Mouse (Mus musculus) midbrain, embryonic 11.5 days (tissue): Measurements from ENCODE around the gene Dnal4. TPM values are rescaled to one million over a fixed set of nuclear protein-coding genes. Genes with fewer than 3 reads are reported as not detected.

ENCODE experiments used
- ATAC-seq: fragments of 200-750 bp; cut with Nextera tagmentation; 2 replicates; pipeline ENCODE4 v1.8.0; 2017; ENCODE audit warnings: moderate TSS enrichment, moderate library complexity; ENCODE audit not compliant: low FRiP score
- DNase-seq: peaks from one replicate; pipeline ENCODE4 v3.0.0; 2015; ENCODE audit warnings: low spot score; ENCODE audit errors: missing footprints
- H3K27ac ChIP-seq: fragments of 300-500 bp; sonication (generic); 2 replicates; pipeline ENCODE4 v1.5.1; 2014; ENCODE audit warnings: low read depth, low read length
- H3K27me3 ChIP-seq: fragments of 300-500 bp; sonication (generic); 2 replicates; pipeline ENCODE4 v1.6.1; 2014; ENCODE audit warnings: mild to moderate bottlenecking, low read length, moderate library complexity, mixed read lengths; ENCODE audit not compliant: control insufficient read depth, insufficient read depth
- H3K36me3 ChIP-seq: fragments of 300-500 bp; sonication (generic); 2 replicates; pipeline ENCODE4 v1.6.1; 2014; ENCODE audit warnings: mild to moderate bottlenecking, low read length, moderate library complexity, mixed read lengths; ENCODE audit not compliant: control insufficient read depth, insufficient read depth
- H3K4me1 ChIP-seq: fragments of 300-500 bp; sonication (generic); 2 replicates; pipeline ENCODE4 v1.6.1; 2014; ENCODE audit warnings: low read length; ENCODE audit not compliant: control insufficient read depth, insufficient read depth
- H3K4me2 ChIP-seq: fragments of 300-500 bp; sonication (generic); 2 replicates; pipeline ENCODE4 v1.6.1; 2014; ENCODE audit warnings: mild to moderate bottlenecking, moderate library complexity
- H3K4me3 ChIP-seq: fragments of 300-500 bp; sonication (generic); 2 replicates; pipeline ENCODE4 v1.5.1; 2014; ENCODE audit warnings: low read depth, low read length
- H3K9ac ChIP-seq: fragments of 300-500 bp; sonication (generic); 2 replicates; pipeline ENCODE4 v1.6.1; 2014; ENCODE audit warnings: low read length
- H3K9me3 ChIP-seq: fragments of 300-500 bp; sonication (generic); 2 replicates; pipeline ENCODE4 v1.6.1; 2016; ENCODE audit warnings: low read length; ENCODE audit not compliant: control insufficient read depth
- WGBS: fragments of 180-500 bp; shearing (Covaris S2); extraction: QIAGEN DNeasy Blood & Tissue Kit; methylation state at CpG from one replicate; pipeline ENCODE4 v1.1.7; 2014; 5-methylcytosine and 5-hydroxymethylcytosine counted together
- polyA plus RNA-seq: library from polyadenylated mRNA; unstranded; fragments of >200 nt; fragmentation: Nextera tagmentation; extraction: Ambion mirVana; gene quantifications from 2 replicates; pipeline ENCODE4 v1.2.1, GENCODE M21; 2014

The Dnal4 gene
- polyA plus RNA-seq, 1 experiment from 2014 or later, result 72.1 TPM

DNA sequence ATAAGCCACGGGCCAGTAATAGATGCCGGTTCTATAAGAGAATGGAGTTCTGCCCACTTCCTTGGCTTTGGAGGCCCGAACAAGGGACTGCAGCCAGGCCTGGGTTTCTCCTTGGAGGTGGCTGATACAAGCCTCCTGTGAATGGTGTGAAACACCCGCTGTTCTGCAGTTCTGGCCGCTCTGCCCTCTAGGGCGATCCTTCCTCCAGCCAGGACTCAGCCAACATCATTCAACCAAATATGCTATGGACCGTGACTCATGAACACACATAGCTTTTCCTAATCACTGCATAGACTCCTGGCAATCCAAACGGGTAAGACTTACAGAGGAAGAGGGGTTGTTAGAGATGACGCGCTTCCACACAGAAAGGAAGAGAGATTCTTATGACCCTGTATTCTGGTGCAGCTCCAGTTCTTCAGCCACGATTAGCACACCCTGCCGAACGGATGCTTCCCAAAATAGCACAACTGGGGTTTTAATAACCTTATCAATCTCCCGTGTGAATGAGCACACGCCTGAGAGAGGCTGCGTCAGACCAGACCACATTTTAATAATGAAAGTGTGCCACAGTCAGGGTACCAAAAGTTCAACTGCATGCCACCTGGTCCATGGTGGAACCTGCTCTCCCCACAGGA lies 10.2 kb downstream of the Dnal4 start:
- ATAC-seq (no peak), DNase-seq (no peak)
- Histone ChIP-seq H3K9ac (no peak overlapping the region), H3K27ac (no peak overlapping the region), H3K27me3 (no peaks in the 10 kb centered on the region), H3K9me3 (no peaks in the 10 kb centered on the region), H3K36me3 (peaks cover 2% of the 10 kb centered on the region; the same call in 1 of the 2 replicates), H3K4me1 (no peaks in the 10 kb centered on the region), H3K4me3 (no peak overlapping the region), H3K4me2 (no peak overlapping the region)
- 88% methylated on average over 16 of the region's 16 CpGs for WGBS

DNA sequence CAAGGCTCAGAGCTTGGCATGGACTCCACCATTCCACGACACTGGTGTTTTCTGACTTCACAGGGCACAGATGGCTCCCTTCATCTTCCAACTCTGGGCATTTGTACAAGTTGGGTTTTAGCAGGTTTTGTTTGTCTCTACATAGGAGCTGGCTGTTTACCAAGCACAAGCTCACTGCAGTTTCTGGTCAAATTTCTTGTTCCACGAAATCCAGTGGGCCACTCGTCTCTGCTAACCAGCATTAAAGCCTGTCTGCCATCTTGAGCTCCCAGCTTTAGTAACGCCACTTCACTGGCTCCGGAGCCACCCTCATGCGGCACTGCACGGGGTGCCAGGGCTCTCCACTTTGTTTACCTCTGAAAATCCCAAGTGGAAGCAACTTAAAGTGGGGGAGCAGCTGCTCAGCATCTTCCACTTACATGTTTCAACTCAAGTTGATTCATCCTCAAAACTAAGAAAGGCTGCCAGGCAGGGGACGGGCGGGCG lies 11.0 kb downstream of the Dnal4 start:
- DNase-seq, result peak; percentile 12

DNA sequence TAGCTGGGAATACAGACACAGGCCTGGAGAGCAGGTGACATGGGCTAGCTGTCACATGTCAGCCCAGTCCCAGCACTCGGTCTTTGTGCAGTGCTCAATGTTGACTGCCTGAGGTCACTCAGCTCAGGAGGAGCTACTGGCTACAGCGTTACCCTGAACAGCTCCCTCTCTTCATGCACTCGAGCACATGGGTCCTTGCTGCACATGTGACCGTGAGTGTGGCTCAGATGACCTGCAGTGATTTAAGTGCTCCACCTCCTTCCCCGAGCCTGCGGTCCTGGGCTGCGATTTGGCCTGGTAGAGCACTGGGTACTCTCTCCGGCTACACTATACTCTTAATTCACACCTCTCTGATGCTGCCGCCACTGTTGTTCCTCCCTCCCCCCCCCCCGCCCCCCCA lies 11.5 kb downstream of the Dnal4 start:
- Histone ChIP-seq H3K4me2 (no peak overlapping the region), H3K36me3 (peaks cover 2% of the 10 kb centered on the region; the same call in 1 of the 2 replicates), H3K4me1 (no peaks in the 10 kb centered on the region), H3K9me3 (no peaks in the 10 kb centered on the region), H3K9ac (no peak overlapping the region), H3K27ac (no peak overlapping the region), H3K27me3 (no peaks in the 10 kb centered on the region), H3K4me3 (no peak overlapping the region)
- DNase-seq (peak; percentile 4), ATAC-seq (no peak)
- 76% methylated on average over 9 of the region's 10 CpGs for WGBS

More for the DNA sequence above, 11.0 kb downstream of the Dnal4 start:
- WGBS, result 88% methylated on average over 10 of the region's 10 CpGs
- no peak overlapping the region for H3K9ac ChIP-seq
- H3K36me3 ChIP-seq, result peaks cover 2% of the 10 kb centered on the region; the same call in 1 of the 2 replicates
- no peaks in the 10 kb centered on the region for H3K27me3 ChIP-seq
- H3K9me3 ChIP-seq, result no peaks in the 10 kb centered on the region
- no peak overlapping the region for H3K4me3 ChIP-seq
- ATAC-seq, result no peak
- H3K27ac ChIP-seq, result no peak overlapping the region
- no peak overlapping the region for H3K4me2 ChIP-seq
- H3K4me1 ChIP-seq, result no peaks in the 10 kb centered on the region

DNA sequence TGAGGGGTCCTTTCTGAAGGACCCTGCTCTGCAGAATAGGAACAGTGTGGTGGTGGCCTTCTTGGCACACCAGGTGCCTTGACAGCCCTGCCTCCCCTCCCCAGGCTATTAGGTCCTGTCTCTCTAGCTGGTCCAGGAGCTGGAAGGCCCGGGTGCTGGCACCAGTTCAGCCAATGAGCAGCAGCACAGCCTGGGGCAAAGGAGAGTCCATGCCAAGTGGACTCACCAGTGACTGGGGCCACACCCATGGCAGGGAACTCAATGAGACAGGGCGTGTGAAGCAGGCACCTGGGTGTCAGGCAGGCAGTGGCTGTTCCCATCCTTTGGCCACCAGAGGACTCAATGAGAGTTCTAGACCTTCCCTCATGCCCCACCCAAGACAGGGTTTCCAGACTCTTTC lies 12.3 kb downstream of the Dnal4 start:
- H3K36me3 ChIP-seq, result peaks cover 2% of the 10 kb centered on the region; the same call in 1 of the 2 replicates
- no peak overlapping the region for H3K9ac ChIP-seq
- no peaks in the 10 kb centered on the region for H3K27me3 ChIP-seq
- no peak overlapping the region for H3K4me2 ChIP-seq
- no peak overlapping the region for H3K4me3 ChIP-seq
- DNase-seq (peak; percentile 72), ATAC-seq (no peak)
- WGBS, result 74% methylated on average over 2 of the region's 2 CpGs
- H3K9me3 ChIP-seq, result no peaks in the 10 kb centered on the region
- H3K4me1 ChIP-seq, result no peaks in the 10 kb centered on the region
- H3K27ac ChIP-seq, result no peak overlapping the region

DNA sequence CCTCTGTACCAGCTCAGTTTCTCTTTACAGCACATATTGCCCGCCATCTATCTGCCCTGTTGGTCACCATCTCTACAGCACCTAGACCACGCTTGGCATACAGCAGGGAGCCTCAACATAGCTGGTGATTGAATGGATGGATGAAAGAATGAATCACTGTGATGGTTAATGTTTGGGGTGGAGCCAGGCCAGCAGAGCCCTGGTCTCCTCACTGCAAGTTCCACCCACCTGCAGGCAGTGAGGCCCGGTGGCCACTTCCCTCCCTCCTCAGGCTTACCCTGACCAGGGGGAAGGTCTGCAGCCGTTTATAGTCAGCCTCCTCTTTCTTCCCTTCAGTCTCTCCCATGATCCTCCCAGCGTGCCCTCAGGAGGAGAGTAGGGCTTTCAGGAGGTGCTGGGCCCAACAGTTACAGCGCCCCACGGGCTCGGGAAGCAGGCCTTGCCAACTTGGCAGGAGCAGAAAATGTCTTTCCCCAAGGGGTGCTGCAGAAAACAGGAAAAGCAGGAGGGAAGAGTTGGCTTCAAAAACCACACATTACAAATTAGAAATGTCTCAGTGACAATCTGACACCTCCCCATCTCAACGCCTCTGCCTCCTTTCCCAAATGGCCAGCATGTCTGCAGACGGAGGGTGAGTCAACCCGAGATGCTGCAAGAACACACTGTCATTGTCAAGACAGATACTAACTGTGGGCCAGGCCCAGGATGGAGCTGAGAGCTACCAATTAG lies 12.9 kb downstream of the Dnal4 start:
- Histone ChIP-seq H3K9ac (no peak overlapping the region), H3K9me3 (no peaks in the 10 kb centered on the region), H3K27me3 (no peaks in the 10 kb centered on the region), H3K4me3 (no peak overlapping the region), H3K4me1 (no peaks in the 10 kb centered on the region), H3K4me2 (no peak overlapping the region), H3K36me3 (peaks cover 2% of the 10 kb centered on the region; the same call in 1 of the 2 replicates), H3K27ac (no peak overlapping the region)
- ATAC-seq, result no peak
- DNase-seq, result peak; percentile 33
- 88% methylated on average over 11 of the region's 11 CpGs for WGBS

DNA sequence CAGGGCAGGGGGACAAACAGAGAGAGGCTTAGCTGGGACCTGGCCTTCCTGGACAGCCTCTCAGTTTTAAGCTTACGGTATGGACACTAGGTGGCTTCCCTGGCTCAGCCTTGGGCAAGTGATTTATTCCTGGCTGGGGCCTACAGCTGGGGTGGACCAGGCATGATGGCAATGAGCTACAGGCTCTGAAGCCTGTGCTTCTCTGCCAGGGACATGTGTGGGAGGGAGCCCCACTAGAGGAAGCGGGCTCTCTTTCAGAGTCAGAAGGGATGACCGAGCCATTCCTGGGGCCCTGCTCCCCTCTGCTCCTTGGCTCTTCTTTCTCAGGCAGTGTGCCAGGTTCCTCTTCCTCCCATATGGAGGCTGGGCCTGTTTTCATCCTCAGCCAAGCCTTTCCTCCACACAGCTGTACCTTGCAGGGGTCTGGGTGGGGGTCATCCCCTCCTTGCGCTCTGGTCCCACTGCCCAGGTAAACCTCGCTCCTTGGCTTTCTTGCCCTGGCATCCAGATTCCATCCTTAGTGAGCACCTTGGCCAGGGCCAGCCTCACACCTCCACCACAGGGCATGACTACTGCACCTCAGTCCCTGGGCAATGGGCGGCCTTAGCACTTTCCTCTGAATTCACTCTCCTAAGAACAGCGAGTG lies 13.9 kb downstream of the Dnal4 start:
- no peak overlapping the region for H3K27ac ChIP-seq
- H3K36me3 ChIP-seq, result peaks cover 2% of the 10 kb centered on the region; the same call in 1 of the 2 replicates
- no peaks in the 10 kb centered on the region for H3K4me1 ChIP-seq
- H3K9ac ChIP-seq, result no peak overlapping the region
- H3K27me3 ChIP-seq, result no peaks in the 10 kb centered on the region
- no peak for DNase-seq
- H3K4me2 ChIP-seq, result no peak overlapping the region
- ATAC-seq, result no peak
- H3K9me3 ChIP-seq, result no peaks in the 10 kb centered on the region
- WGBS, result 96% methylated on average over 7 of the region's 7 CpGs
- H3K4me3 ChIP-seq, result no peak overlapping the region

DNA sequence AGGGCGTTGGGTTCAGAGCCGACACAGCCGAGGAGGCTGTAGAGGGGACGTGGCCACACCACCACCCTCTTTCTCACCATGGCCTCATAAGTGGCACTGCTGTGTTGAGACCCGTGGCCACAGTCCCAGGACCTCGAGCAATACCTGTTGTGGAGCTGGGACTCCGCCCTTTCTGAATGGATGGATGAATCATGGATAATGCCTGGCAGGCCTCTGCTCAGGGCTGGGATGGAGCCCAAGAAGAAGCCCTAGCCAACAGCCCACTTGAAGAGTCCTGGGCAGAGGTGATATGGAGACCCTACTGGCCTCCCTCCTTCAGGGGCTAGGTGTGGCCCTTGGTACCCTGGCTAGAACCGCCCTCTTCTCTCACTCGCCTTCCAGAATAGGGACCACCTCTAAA lies 14.6 kb downstream of the Dnal4 start:
- Histone ChIP-seq H3K9me3 (no peaks in the 10 kb centered on the region), H3K36me3 (peaks cover 2% of the 10 kb centered on the region; the same call in 1 of the 2 replicates), H3K27me3 (no peaks in the 10 kb centered on the region), H3K4me2 (no peak overlapping the region), H3K27ac (no peak overlapping the region), H3K4me3 (no peak overlapping the region), H3K4me1 (no peaks in the 10 kb centered on the region), H3K9ac (no peak overlapping the region)
- ATAC-seq, result no peak
- WGBS, result 90% methylated on average over 9 of the region's 9 CpGs
- peak; percentile 72 for DNase-seq

DNA sequence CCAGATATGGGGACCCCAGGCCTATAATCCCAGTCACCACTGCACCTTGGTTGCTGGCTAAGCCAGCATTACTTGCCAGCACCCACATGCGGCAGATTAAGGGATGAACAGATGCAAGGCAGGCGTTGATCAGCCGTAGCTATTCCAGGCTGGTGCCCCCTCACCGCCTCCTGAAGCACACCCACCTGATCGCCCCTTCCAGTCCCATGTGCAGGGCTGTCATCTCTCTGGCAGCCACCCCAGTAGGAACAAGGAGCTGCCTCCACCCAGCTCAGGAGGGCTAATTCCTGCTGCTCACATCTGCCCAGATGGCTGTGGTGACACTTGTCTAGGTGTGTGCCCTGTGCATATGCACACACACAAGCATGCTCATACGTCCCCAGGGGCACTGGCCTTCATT lies 16.7 kb downstream of the Dnal4 start:
- H3K36me3 ChIP-seq, result peaks cover 2% of the 10 kb centered on the region; the same call in 1 of the 2 replicates
- no peak for ATAC-seq
- H3K9ac ChIP-seq, result no peak overlapping the region
- H3K9me3 ChIP-seq, result no peaks in the 10 kb centered on the region
- H3K4me3 ChIP-seq, result no peak overlapping the region
- WGBS, result 87% methylated on average over 6 of the region's 6 CpGs
- peaks cover 7% of the 10 kb centered on the region; the same call in 1 of the 2 replicates for H3K4me1 ChIP-seq
- no peak overlapping the region for H3K4me2 ChIP-seq
- DNase-seq, result peak; percentile 57
- H3K27ac ChIP-seq, result no peak overlapping the region
- no peaks in the 10 kb centered on the region for H3K27me3 ChIP-seq

DNA sequence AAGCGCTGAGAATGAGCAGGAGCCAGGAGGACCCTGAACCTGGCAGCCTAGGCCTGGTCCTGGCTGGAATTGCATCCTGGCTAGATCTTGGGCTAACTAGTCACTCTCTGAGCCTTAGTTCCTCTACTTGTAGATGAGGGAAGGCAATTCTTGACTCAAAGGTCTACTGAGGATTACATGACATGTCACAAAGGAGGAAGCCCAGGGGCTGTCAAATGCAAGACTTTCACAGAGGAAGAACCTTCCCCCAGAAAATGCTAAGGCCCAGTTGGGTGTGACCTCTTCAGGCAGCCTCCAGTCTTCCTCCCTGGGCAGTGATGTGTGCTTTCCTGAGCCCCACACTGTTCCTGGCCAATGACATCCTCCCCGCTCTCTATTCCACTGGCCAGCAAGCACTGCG lies 20.5 kb downstream of the Dnal4 start:
- Histone ChIP-seq H3K4me1 (peaks cover 7% of the 10 kb centered on the region; the same call in 1 of the 2 replicates), H3K9ac (no peak overlapping the region), H3K4me3 (no peak overlapping the region), H3K27ac (no peak overlapping the region), H3K27me3 (no peaks in the 10 kb centered on the region), H3K36me3 (no peaks in the 10 kb centered on the region), H3K4me2 (no peak overlapping the region), H3K9me3 (no peaks in the 10 kb centered on the region)
- WGBS, result 95% methylated on average over 3 of the region's 3 CpGs
- ATAC-seq (no peak), DNase-seq (peak; percentile 62)
